Mouse (Mus musculus): ENCODE measurements around the gene Kcnn1.

The Kcnn1 gene

DNA sequence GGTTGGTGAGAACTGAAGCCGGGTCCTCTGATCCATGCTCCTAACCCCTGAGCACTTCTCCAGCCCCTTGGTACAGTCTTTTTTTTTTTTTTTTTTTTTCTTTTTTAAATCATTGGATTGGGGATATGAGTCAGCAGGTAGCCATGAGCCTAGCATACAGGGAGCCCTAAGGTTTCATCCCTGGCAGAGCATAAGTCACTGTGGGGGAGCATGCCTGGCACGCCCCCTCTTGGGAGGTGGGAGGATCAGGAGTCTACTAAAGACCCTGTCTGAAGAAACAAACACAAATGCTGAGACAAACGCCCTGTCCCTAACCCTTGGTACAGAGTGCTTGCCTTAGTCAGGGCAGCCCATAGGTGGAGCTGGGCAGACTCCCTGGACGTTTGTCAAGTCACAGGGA is 51.0 kb downstream of the Kcnn1 start:
- no peak for DNase-seq (ENCODE audit: low spot score)

GRCm38 (mm10) chr8:70810962-70811680 is 51.9 kb downstream of the Kcnn1 start:
- no peak for DNase-seq (ENCODE audit: low spot score)

DNA sequence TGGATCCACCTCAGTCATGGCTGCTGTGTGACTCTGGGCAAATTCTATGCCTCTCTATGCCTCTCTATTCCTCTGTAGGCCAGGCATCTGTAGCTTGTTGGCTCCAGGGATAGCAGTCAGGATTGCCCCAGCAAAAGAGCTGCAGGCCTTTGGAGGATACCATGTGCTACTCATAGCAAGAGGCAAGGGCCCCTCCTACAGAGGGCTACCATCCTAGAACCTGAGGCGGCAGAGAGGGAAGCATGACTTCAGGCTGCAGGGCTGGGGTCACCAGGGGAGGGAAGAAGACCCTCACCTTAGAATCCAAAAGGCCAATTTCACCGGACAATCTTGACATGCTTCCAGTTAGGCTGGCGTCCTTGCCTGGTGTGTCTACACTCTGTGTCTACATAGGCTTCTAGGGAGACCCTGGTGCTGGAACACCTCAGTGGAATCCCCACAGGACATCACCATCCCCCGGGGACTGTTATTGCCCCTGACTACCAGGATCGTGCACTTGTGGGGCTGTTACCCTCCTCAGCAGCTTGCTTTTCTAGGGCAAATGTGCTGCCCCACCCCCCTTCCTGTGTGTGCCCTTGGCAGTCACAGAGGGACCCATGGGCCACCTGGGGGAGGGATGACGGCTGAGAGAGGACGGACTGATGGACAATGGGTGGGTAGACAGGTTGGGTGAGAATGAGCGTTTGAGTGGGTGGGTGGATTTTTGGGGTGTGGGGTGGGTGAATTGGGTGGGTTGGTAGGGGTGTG is 53.9 kb downstream of the Kcnn1 start:
- no peak for DNase-seq (ENCODE audit: low spot score)

- no peak for DNase-seq (ENCODE audit: low spot score)
Observed at GRCm38 (mm10) chr8:70808239-70808638, 54.8 kb downstream of the Kcnn1 start, which contains the start of gene Il12rb1. Gene Il12rb1 (plus strand): TSS chr8:70808449.

DNA sequence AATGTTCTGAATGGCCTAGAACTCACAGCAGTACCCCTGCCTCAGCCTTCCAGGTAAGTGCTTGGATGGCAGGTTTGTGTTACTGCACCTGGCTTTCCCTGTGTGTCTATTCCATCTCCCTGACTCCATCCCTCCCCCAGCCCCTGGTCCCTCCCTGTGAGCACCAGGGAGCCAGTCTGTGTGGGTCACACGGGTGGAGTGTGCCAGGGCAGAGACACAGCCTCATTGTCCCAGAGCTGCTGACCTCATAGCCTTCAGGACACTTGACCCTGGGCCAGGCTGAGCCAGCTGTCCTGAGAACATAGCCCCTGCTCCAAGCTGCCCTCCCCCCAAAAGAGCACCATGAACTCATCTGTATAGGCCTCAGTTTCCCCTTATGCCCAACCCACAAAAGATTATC is 55.8 kb downstream of the Kcnn1 start:
- no peak for DNase-seq (ENCODE audit: low spot score)

DNA sequence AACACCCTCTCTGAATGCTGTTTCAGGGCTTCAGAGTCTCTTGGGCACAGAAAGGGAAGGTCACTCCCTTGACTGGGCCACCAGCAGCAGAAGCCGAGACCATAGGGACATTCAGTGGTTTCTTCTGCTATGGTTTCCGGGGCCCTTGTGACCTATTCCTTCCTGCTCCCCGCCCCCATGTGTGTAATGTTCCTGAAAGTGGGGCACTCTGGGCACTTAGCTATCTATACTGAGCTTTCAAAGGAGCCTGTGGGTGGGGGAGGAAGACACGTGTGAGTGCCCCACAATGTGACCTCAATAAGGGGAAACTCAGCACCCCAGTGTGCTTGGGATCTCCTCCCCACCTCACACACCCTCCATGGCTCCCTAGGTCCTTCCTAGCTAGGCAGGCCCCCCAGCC is 56.5 kb downstream of the Kcnn1 start:
- DNase-seq (ENCODE audit: low spot score): no peak

- peak; percentile 84 for DNase-seq (ENCODE audit: low spot score)
Observed at GRCm38 (mm10) chr8:70804481-70805206, 58.4 kb downstream of the Kcnn1 start, which contains the start of gene Mast3. Gene Mast3 (minus strand): TSS chr8:70805054.

- peak; percentile 27 for DNase-seq (ENCODE audit: low spot score)
Observed at GRCm38 (mm10) chr8:70803761-70804480, 59.1 kb downstream of the Kcnn1 start.

- DNase-seq (ENCODE audit: low spot score): no peak
Observed at GRCm38 (mm10) chr8:70802786-70803510, 60.1 kb downstream of the Kcnn1 start.

DNA sequence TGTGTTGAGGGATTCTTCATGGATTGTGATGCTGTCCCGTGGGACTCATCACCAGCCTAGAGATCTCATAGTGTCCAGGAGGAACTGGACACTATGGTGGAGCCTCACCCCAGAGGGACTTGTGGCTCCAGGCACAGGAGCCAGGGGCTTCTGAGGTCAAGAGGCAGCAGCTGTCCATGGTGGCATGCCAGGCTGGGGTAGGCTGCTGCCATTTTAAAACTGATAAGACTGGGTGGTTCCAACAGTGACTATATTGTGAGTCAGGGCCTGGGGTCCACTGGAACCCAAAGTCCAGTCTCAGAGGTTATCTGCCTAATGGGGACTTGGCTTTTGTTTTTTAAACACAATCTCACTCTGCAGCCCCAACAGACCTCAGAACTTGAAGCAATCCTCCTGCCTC is 61.2 kb downstream of the Kcnn1 start:
- DNase-seq (ENCODE audit: low spot score): no peak

GRCm38 (mm10) chr8:70801156-70801555 is 61.9 kb downstream of the Kcnn1 start:
- DNase-seq (ENCODE audit: low spot score): no peak

DNA sequence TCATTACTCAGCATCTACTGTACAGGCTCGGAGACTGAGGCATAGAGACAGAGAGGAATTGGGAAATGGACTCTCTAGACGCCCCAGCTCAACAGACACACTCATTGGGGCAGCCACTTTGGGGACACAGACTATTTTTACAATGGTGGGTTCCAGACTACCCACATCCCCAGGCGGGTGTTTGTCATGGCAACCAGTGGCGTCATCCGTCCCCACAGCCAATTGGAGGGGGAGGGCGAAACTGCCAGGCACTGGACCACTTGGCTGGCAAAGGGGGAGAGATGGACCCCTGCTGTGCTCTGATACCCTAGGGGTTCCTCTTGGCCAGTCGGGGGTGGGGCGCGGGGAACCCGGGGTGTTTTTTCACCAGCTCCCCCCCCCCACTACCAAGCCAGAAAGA is 62.4 kb downstream of the Kcnn1 start:
- DNase-seq (ENCODE audit: low spot score): no peak

DNA sequence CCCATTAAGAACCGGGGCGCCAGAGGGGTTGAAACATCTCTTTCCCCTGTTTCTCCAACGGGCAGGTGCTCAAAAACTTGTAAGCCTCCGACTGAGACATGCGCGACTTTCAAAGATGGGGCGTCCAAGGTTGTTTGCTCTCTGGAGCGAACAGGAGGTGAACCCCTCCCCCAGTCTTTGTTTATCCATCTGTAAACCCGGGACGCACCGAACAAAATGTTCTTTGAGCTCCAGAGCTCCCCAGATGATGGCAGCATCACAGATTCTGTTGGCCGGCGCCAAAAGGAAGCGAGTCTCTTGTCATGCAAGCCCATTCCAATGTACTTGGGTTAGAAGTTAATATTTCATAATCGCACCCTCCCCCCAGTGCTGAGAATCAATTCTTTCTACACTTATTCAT is 64.8 kb downstream of the Kcnn1 start:
- DNase-seq (ENCODE audit: low spot score): no peak

GRCm38 (mm10) chr8:70797081-70798070 is 65.7 kb downstream of the Kcnn1 start:
- peak; percentile 91 for DNase-seq (ENCODE audit: low spot score)

DNA sequence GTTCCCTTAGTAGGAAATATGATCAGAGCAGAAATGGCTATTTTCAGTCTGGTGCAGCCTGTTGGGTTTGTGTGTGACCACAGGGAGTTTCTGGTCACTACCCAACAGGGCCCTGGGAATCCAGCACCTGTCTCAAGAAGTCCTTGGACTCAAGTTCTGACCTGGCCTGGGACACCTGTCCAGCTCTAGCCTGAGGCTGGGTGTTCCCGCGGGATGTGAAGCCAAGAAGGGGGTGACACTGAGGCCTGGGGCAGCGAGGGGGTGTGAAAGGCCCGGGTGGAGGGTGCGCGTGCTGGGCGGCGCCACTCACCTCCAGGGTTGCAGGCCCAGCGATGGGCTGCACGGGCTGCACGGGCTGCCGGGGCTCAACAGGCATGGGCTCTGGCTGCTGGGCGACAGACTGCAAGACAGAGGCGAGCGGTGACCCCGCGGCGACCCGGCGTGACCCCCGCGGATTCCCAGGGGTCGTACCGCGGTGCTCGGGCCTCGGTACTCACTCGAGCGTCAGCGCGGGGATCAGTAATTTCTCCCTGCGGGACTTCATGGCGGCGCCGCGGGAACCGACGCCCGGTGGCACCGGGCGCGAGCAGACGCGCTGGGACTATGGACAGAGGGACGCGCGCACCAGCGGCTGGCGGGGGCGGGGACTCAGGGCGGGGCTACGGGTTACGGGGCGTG is 66.5 kb downstream of the Kcnn1 start:
- DNase-seq (ENCODE audit: low spot score): no peak

DNA sequence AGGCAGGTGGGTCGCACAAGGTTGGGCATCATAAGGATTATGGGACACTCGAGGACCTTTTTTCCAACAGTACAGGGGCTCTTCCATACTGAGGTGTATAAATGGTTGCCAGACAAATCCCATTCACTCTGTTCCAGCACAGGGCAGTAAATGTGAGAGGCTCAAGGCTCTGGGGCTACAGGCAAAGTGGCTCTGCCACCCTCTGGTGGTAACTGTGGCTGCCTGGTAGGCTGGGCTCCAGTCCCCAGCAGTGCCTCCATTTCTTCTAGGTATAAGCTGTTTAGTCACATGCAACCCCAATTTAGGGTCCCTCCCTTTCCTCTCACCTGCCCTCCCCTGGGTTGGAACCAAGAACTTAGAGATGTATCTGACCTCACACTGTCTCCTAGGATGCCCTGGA is 67.7 kb downstream of the Kcnn1 start:
- DNase-seq (ENCODE audit: low spot score): no peak

DNA sequence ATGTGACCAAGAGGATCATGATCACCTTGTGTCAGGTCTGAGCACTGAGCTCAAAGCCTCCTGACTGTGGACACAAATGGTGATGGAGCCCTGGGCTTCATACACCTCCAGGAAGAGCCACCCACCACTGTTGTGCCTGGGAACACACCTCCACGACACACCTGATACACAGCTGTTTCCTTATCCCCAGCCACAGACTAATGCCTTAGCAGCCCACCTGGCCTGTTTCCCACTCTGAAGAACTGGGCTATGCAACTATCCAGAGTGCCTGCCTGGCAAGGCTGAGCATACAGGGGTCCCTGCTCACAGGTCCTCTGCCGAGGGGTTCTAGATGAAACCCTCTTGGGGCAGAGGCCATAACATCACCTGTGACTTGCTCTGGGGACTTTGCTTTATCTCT is 68.8 kb downstream of the Kcnn1 start:
- no peak for DNase-seq (ENCODE audit: low spot score)

GRCm38 (mm10) chr8:70792700-70793099 is 70.4 kb downstream of the Kcnn1 start:
- no peak for DNase-seq (ENCODE audit: low spot score)

Data from retina, embryonic 14.5 days (tissue).